Mouse (Mus musculus) monocyte, adult 2 months (primary cell): ENCODE data around the gene Cd247.

ENCODE experiments used
- DNase-seq, 2 experiments: peaks; one replicate each; pipeline ENCODE4 v3.0.0; 2022; ENCODE audit warnings: low spot score in 2 of 2, low read depth in 1 of 2

Cd247 gene

GRCm38 (mm10) chr1:165852131-165852530, 63.6 kb downstream of the Cd247 start:
- no peak for DNase-seq

GRCm38 (mm10) chr1:165853131-165853721, 64.7 kb downstream of the Cd247 start:
- DNase-seq, result no peak

DNA sequence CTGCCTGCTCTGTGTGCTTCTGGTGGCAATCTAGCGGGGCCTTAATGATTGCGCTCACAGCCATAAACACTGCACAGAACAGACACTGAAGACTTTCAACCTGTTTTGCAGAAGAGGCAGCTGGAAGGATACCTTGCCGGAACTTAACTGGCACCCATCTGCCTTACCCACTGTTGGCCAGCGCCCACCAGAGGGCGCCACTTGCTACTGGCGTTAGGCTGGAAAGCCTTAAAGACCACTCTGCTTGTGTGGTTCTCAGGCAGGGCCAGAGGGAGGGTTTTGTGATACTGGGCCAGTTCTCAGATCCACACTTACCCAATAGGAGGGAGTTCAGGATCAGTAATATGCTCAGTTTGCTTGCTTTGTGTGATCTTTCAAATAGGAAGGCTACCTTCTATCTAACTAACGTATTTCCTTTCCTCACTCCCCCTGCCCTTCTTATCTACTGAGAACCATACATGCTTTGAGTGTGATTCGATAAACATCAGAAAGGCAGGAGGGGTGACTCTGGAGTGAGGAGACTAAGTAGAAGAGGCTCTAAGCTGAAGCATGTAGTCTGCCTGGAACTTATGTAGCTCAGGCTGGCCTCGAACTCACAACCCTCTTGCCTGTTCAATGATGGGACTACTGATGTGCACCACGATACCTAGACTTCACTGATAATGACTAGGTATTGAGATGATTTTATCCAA, 65.4 kb downstream of the Cd247 start:
- peak in 1 of 2 experiments; percentile 36 for DNase-seq

DNA sequence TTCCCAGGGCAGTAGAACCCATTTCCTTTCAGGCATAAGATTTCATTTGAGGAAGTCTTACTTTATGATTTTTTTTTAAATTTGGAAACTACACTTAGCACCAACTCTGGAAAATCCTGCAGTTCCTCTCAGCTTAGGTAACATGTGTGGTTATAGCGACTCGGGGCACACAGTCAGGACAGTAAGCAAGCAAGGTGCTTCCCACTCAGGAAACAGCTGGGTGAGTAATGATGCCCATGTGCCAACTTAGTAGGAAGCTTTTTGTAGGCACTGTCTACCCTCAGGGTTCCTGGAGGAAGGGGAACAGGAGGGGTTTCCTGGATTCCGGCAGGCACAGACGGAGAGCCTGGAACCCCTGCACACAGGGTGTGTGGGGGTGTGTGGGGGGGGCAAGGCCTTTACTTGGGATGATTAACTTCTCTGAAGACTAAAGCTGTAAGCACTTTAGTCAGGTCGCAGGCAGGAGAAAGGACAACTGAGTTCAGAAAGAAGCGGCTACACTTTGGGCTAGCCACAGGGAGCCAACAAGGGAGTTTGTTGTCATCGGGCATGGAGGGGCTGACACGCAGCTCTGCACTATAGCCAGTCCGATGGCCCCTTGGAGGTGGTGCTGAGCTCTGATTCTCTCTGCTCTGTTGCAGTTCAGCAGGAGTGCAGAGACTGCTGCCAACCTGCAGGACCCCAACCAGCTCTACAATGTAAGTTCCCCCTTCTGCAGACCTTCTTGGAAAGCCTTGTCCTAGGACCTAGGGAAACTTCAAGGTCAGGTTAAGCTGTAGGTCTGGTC, 67.5 kb downstream of the Cd247 start:
- DNase-seq, result no peak

DNA sequence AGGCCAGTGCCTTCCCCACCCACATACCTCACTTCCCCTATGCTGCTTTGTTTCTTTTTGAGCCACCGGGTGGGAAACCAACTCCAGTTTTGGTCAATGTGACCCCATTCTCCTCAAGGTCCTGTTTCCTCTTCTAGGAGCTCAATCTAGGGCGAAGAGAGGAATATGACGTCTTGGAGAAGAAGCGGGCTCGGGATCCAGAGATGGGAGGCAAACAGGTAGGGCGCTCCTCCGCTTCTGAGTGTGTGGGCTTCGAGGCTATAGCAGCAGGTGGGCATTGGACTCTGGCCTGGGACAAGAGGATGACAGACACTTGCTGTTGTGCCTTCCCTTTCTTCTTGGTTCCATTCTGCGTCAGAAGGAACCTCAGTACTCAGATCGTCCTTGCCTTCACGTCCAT, 68.8 kb downstream of the Cd247 start:
- no peak for DNase-seq

- no peak for DNase-seq
Measured at GRCm38 (mm10) chr1:165858356-165858755, 69.9 kb downstream of the Cd247 start.

DNA sequence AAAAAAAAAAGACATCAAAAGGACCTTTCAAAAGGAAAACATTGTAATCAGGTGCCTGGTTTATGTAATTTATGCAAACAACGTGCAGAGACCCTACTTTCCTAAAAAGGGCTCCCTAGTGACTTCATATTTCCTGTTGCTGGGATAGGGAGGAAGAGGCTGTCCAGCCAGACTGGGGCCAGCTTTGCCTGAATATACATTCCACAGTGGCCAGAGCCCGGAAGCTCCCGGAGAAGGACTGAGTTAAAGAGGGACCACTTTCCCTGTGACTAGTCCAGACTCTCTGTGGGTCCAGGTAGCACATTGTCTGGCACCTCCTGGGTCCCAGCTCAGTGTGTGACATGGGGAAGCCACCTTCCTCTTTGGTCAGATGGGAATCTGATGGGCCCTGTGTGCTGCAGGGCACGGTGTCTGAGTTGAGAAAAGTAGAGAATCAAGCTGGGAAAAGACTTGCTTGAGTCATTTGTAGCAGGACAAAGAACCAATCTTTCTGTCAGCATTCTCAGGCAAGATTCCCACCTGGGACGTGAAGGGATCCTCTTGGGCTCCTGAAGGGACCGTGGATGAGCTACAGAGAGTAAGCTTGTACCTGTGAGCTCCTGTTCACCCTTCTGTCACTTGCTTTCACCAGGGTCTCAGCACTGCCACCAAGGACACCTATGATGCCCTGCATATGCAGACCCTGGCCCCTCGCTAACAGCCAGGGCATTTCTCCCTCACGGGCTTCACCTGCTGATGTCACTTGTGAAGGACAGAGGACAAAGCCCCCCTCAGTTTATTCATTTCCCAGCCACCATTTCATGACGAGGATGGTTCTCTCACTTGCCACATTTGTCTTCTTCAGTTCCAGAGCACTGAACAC, 72.1 kb downstream of the Cd247 start:
- DNase-seq, result no peak

DNA sequence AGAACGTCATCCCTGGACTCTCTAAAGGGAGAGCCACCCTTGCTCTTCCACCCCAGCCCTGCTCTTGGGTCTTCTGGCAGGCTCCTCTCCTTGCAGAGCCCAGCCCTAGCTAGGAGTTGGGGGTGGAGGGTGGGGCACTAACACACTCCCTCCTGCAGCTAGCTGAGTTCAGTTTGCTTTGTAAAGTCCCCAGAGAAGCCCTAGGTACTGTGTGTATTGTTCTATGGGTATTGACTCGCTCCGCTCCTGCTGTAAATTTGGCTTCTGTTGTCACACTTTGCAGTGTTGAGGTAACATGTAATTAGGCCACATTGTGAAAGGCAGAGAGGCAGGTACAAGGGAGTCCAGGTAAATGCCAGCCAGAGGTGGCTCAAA, 72.7 kb downstream of the Cd247 start:
- DNase-seq, result no peak

DNA sequence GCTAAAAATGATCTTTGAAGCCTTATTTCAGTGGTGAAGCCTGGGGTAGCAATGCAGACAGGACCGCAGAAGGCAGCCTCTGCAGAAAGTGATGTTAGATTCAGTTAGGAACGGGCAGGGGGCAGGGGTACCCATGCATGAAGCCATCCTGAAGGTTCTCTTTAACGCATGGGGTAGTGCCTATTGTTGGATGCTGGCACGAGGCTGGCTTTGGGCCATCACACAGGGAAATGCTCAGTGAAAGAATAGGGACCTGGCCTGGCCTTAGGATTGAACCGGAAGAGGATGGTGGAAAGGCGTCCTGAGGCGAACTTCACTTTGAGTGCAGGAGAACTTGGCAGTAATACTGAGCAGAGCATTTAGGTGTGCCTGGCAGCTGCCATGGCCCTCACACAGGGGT, 73.6 kb downstream of the Cd247 start:
- no peak for DNase-seq

GRCm38 (mm10) chr1:165864864-165865795, 76.6 kb downstream of the Cd247 start:
- no peak for DNase-seq

- DNase-seq, result no peak
Measured at GRCm38 (mm10) chr1:165866630-165867280, 78.3 kb downstream of the Cd247 start.

DNA sequence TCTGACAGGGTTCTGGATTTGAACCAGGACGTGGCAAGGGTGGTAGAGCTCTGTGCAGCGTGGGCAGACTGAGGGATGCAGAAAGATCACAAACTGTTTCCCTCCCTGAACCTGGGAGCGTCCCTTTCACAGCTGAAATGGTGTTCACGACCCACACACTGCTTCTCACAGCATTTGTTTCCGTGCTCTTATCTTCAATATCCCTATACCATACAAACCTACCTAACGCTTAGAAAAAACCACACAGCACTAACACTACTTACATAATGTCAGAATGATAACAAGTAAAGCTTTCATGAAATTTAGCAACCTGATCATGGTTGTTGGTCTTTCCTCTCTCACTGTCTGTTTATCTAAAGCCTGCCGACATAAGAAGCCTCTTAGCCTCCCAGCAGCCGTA, 80.2 kb downstream of the Cd247 start:
- no peak for DNase-seq

- no peak for DNase-seq
Measured at GRCm38 (mm10) chr1:165874645-165875044, 86.2 kb downstream of the Cd247 start.

- DNase-seq, result no peak
Measured at GRCm38 (mm10) chr1:165875520-165876284, 87.2 kb downstream of the Cd247 start.

DNA sequence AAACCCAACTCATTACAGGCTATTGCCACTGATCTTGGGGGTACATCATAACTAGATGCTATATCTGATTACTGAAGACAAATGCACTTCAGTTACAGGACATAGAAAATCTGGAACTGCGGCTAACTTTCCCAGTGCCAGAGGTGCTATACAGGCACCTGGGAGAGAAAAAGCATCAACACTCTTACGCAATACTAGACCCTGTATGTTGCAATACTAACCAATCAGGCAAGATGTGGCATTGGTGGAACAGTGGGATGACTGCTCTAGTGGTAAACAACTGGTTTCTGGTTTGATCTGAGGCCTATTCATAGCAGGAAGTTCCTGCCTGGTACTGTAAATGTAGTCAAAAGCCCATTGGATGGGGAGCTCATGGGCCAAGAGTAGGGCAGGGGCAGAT, 90.3 kb downstream of the Cd247 start:
- DNase-seq, result no peak

- DNase-seq, result no peak
Measured at GRCm38 (mm10) chr1:165882146-165882900, 93.8 kb downstream of the Cd247 start.

GRCm38 (mm10) chr1:165891686-165892085, 103.2 kb downstream of the Cd247 start:
- DNase-seq, result no peak

GRCm38 (mm10) chr1:165903596-165903995, 115.1 kb downstream of the Cd247 start:
- DNase-seq, result no peak
